Mouse (Mus musculus): ENCODE measurements around the gene Klhl41. TPM values are rescaled to one million over a fixed set of nuclear protein-coding genes. Genes with fewer than 3 reads are reported as not detected.

Gene Klhl41
- not detected for total RNA-seq (2023)

GRCm38 (mm10) chr2:69669853-69670252 is at the start of gene Klhl41:
Gene Klhl41, plus strand, starts transcription at chr2:69670120.

GRCm38 (mm10) chr2:69646726-69647490 is 23.0 kb upstream of the Klhl41 start, which contains the start of gene Bbs5:
Gene Bbs5, plus strand, starts transcription at chr2:69647171.

GRCm38 (mm10) chr2:69712981-69713625 is 43.2 kb downstream of the Klhl41 start, which contains the start of gene Fastkd1:
Gene Fastkd1, minus strand, starts transcription at chr2:69713516.

GRCm38 (mm10) chr2:69722273-69722649 is 52.3 kb downstream of the Klhl41 start, which contains the start of gene Ppig:
Gene Ppig, plus strand, starts transcription at chr2:69722545.

Other genes with a start within 250 kb of the Klhl41 start
- not detected for gene Lrp2, start 84.1 kb upstream of the Klhl41 start, total RNA-seq (2023)
- not detected for gene Bbs5, start 22.9 kb upstream of the Klhl41 start, total RNA-seq (2023)
- gene Fastkd1, start 43.4 kb downstream of the Klhl41 start, total RNA-seq (2023): 14.1 TPM
- gene Ppig, start 52.4 kb downstream of the Klhl41 start, total RNA-seq (2023): 118 TPM
- 2.6 TPM for gene Ccdc173, start 119.5 kb downstream of the Klhl41 start, total RNA-seq (2023)
- gene Phospho2, start 119.5 kb downstream of the Klhl41 start, total RNA-seq (2023): 18.3 TPM
- not detected for gene Klhl23, start 151.8 kb downstream of the Klhl41 start, total RNA-seq (2023)
- gene Ssb, start 191.4 kb downstream of the Klhl41 start, total RNA-seq (2023): 174 TPM
- gene Mettl5, start 215.5 kb downstream of the Klhl41 start, total RNA-seq (2023): 13.2 TPM
- 74.1 TPM for gene Ubr3, start 227.1 kb downstream of the Klhl41 start, total RNA-seq (2023)